Mouse (Mus musculus) E14TG2a.4 (cell line): ENCODE measurements at regions not wholly inside any gene's neighbourhood (a gene's known extent, or its start where the extent isn't known, plus 50 kb on each side); places are given as distances from the start of the nearest gene placed in this dataset.

Experiments
- CTCF ChIP-seq: conservative IDR thresholded peaks from 2 replicates; pipeline ENCODE4 v1.5.1; 2014; ENCODE audit warnings: low read length
- NANOG ChIP-seq: IDR thresholded peaks from 2 replicates; pipeline ENCODE4 v1.6.1; 2014; ENCODE audit warnings: borderline replicate concordance, low read length, mixed read lengths
- POU5F1 ChIP-seq: IDR thresholded peaks from 2 replicates; pipeline ENCODE4 v1.6.1; 2014; ENCODE audit warnings: low read length, borderline replicate concordance

- TF ChIP-seq CTCF (no peak), POU5F1 (no peak), NANOG (no peak)
Measured at GRCm38 (mm10) chr4:101318836-101319235, 53.8 kb upstream of the Jak1 start.
